Mouse (Mus musculus) liver, embryonic 13.5 days (tissue): ENCODE measurements around the gene Hmga1b. TPM values are rescaled to one million over a fixed set of nuclear protein-coding genes. Genes with fewer than 3 reads are reported as not detected.

Experiments used
- ATAC-seq: fragments of 200-750 bp; cut with Nextera tagmentation; 2 replicates; pipeline ENCODE4 v1.8.0; 2017; ENCODE audit warnings: low read depth, mild to moderate bottlenecking, moderate number of reproducible peaks, moderate library complexity
- DNase-seq: peaks from one replicate; pipeline ENCODE4 v3.0.0; 2022
- H3K27ac ChIP-seq: fragments of 300-500 bp; sonication (generic); 2 replicates; pipeline ENCODE4 v1.5.1; 2015; ENCODE audit warnings: moderate library complexity, mild to moderate bottlenecking, inconsistent platforms
- H3K27me3 ChIP-seq: fragments of 300-500 bp; sonication (generic); 2 replicates; pipeline ENCODE4 v1.6.1; 2015; ENCODE audit warnings: mild to moderate bottlenecking, inconsistent platforms
- H3K36me3 ChIP-seq: fragments of 300-500 bp; sonication (generic); 2 replicates; pipeline ENCODE4 v1.6.1; 2015; ENCODE audit warnings: mild to moderate bottlenecking, inconsistent platforms
- H3K4me1 ChIP-seq: fragments of 300-500 bp; sonication (generic); replicated peaks from 2 replicates; pipeline ENCODE4 v1.6.1; 2015; ENCODE audit warnings: inconsistent platforms
- H3K4me2 ChIP-seq: fragments of 300-500 bp; sonication (generic); 2 replicates; pipeline ENCODE4 v1.6.1; 2015; ENCODE audit warnings: inconsistent platforms, mild to moderate bottlenecking, moderate library complexity
- H3K4me3 ChIP-seq: fragments of 300-500 bp; sonication (generic); replicated peaks from 2 replicates; pipeline ENCODE4 v1.5.1; 2015; ENCODE audit warnings: mild to moderate bottlenecking, inconsistent platforms
- H3K9ac ChIP-seq: fragments of 300-500 bp; sonication (generic); 2 replicates; pipeline ENCODE4 v1.6.1; 2015; ENCODE audit warnings: mild to moderate bottlenecking, inconsistent platforms
- H3K9me3 ChIP-seq: fragments of 300-500 bp; sonication (generic); replicated peaks from 2 replicates; pipeline ENCODE4 v1.6.1; 2016; ENCODE audit warnings: inconsistent platforms
- WGBS: fragments of 180-500 bp; shearing (Covaris S2); methylation state at CpG from one replicate; pipeline ENCODE4 v1.1.7; 2015; ENCODE audit not compliant: insufficient replicate concordance; 5-methylcytosine and 5-hydroxymethylcytosine counted together
- polyA plus RNA-seq: library from polyadenylated mRNA; unstranded; fragments of >200 nt; fragmentation: Nextera tagmentation; extraction: Ambion mirVana; gene quantifications from 2 replicates; pipeline ENCODE4 v1.2.1, GENCODE M21; 2015

The Hmga1b gene
- polyA plus RNA-seq, 1 experiment from 2014 or later, result 4.9 TPM

GRCm38 (mm10) chr11:120789355-120789754 is 26.8 kb downstream of the Hmga1b start:
- Histone ChIP-seq H3K9ac (no peak overlapping the region), H3K4me2 (no peak overlapping the region), H3K4me3 (no peak overlapping the region), H3K27ac (no peak overlapping the region), H3K4me1 (peaks cover 25% of the 10 kb centered on the region), H3K36me3 (peaks cover 86% of the 10 kb centered on the region), H3K9me3 (no peaks in the 10 kb centered on the region), H3K27me3 (no peaks in the 10 kb centered on the region)
- DNase-seq (no peak), ATAC-seq (no peak)
- WGBS, result 78% methylated on average over 4 of the region's 4 CpGs

GRCm38 (mm10) chr11:120789810-120790209 is 27.2 kb downstream of the Hmga1b start:
- Histone ChIP-seq H3K27me3 (no peaks in the 10 kb centered on the region), H3K9ac (no peak overlapping the region), H3K4me2 (no peak overlapping the region), H3K27ac (0 out of 2 replicates have a peak overlapping the region, but pooled peaks have one; percentile 4), H3K4me1 (peaks cover 26% of the 10 kb centered on the region), H3K9me3 (no peaks in the 10 kb centered on the region), H3K36me3 (peaks cover 91% of the 10 kb centered on the region), H3K4me3 (no peak overlapping the region)
- no peak for DNase-seq
- no peak for ATAC-seq
- 81% methylated on average over 3 of the region's 3 CpGs for WGBS

- H3K27ac ChIP-seq, result no peak overlapping the region
- H3K4me1 ChIP-seq, result peaks cover 24% of the 10 kb centered on the region
- peaks cover 70% of the 10 kb centered on the region for H3K36me3 ChIP-seq
- H3K9me3 ChIP-seq, result no peaks in the 10 kb centered on the region
- H3K4me3 ChIP-seq, result no peak overlapping the region
- DNase-seq (no peak), ATAC-seq (no peak)
- no peak overlapping the region for H3K4me2 ChIP-seq
- H3K9ac ChIP-seq, result no peak overlapping the region
- no peaks in the 10 kb centered on the region for H3K27me3 ChIP-seq
- WGBS, result 89% methylated on average over 9 of the region's 9 CpGs
Measured at GRCm38 (mm10) chr11:120792652-120793051, 30.1 kb downstream of the Hmga1b start.

GRCm38 (mm10) chr11:120795756-120796613 is 33.4 kb downstream of the Hmga1b start, which contains the start of gene Dus1l:
Gene Dus1l (minus strand): TSS chr11:120796403.
- WGBS, result 2% methylated on average over 59 of the region's 59 CpGs
- Histone ChIP-seq H3K9ac (peak within 1 kb of the TSS; percentile 98), H3K4me3 (peak within 1 kb of the TSS; percentile 97), H3K27me3 (no peaks in the 10 kb centered on the region), H3K36me3 (peaks cover 39% of the 10 kb centered on the region), H3K4me1 (peaks cover 35% of the 10 kb centered on the region), H3K4me2 (peak within 1 kb of the TSS; percentile 92), H3K27ac (peak within 1 kb of the TSS; percentile 67), H3K9me3 (no peaks in the 10 kb centered on the region)
- DNase-seq (peak; percentile 94), ATAC-seq (peak; percentile 87)

- no peaks in the 10 kb centered on the region for H3K9me3 ChIP-seq
- H3K9ac ChIP-seq, result peak overlapping the region; percentile 98
- 28% methylated on average over 8 of the region's 8 CpGs for WGBS
- peak overlapping the region; percentile 92 for H3K4me2 ChIP-seq
- H3K4me3 ChIP-seq, result peak overlapping the region; percentile 97
- H3K27ac ChIP-seq, result peak overlapping the region; percentile 67
- peaks cover 35% of the 10 kb centered on the region for H3K4me1 ChIP-seq
- peaks cover 33% of the 10 kb centered on the region for H3K36me3 ChIP-seq
- no peaks in the 10 kb centered on the region for H3K27me3 ChIP-seq
- DNase-seq, result no peak
- ATAC-seq, result peak; percentile 19; the same call in 1 of the 2 replicates
Measured at GRCm38 (mm10) chr11:120796614-120796946, 34.0 kb downstream of the Hmga1b start.

- H3K36me3 ChIP-seq, result peaks cover 17% of the 10 kb centered on the region
- no peak overlapping the region for H3K27ac ChIP-seq
- H3K4me1 ChIP-seq, result peaks cover 35% of the 10 kb centered on the region
- ATAC-seq (no peak), DNase-seq (no peak)
- H3K27me3 ChIP-seq, result no peaks in the 10 kb centered on the region
- H3K9ac ChIP-seq, result no peak overlapping the region
- H3K4me3 ChIP-seq, result no peak overlapping the region
- H3K9me3 ChIP-seq, result no peaks in the 10 kb centered on the region
- no peak overlapping the region for H3K4me2 ChIP-seq
- WGBS, result 30% methylated on average over 3 of the region's 3 CpGs
Measured at GRCm38 (mm10) chr11:120798244-120798643, 35.6 kb downstream of the Hmga1b start.

- H3K36me3 ChIP-seq, result peaks cover 5% of the 10 kb centered on the region
- no peak for DNase-seq
- H3K9me3 ChIP-seq, result no peaks in the 10 kb centered on the region
- ATAC-seq, result no peak
- 43% methylated on average over 6 of the region's 6 CpGs for WGBS
- H3K4me3 ChIP-seq, result no peak overlapping the region
- H3K27me3 ChIP-seq, result no peaks in the 10 kb centered on the region
- H3K27ac ChIP-seq, result no peak overlapping the region
- no peak overlapping the region for H3K4me2 ChIP-seq
- H3K4me1 ChIP-seq, result peaks cover 32% of the 10 kb centered on the region
- H3K9ac ChIP-seq, result no peak overlapping the region
Measured at GRCm38 (mm10) chr11:120799316-120799890, 36.8 kb downstream of the Hmga1b start.

- no peak overlapping the region for H3K9ac ChIP-seq
- H3K4me3 ChIP-seq, result no peak overlapping the region
- no peak overlapping the region for H3K27ac ChIP-seq
- 12% methylated on average over 10 of the region's 10 CpGs for WGBS
- H3K4me2 ChIP-seq, result no peak overlapping the region
- peak; percentile 51 for ATAC-seq
- H3K27me3 ChIP-seq, result no peaks in the 10 kb centered on the region
- peaks cover 24% of the 10 kb centered on the region for H3K4me1 ChIP-seq
- no peaks in the 10 kb centered on the region for H3K36me3 ChIP-seq
- no peaks in the 10 kb centered on the region for H3K9me3 ChIP-seq
- peak; percentile 71 for DNase-seq
Measured at GRCm38 (mm10) chr11:120800061-120800904, 37.7 kb downstream of the Hmga1b start.

- WGBS, result 70% methylated on average over 7 of the region's 7 CpGs
Measured at GRCm38 (mm10) chr11:120804274-120804673, 41.7 kb downstream of the Hmga1b start.

GRCm38 (mm10) chr11:120804769-120805168 is 42.2 kb downstream of the Hmga1b start:
- no peak for DNase-seq
- H3K27ac ChIP-seq, result no peak overlapping the region
- WGBS, result 75% methylated on average over 4 of the region's 4 CpGs

More at GRCm38 (mm10) chr11:120804274-120804673, 41.7 kb downstream of the Hmga1b start:
- no peak for ATAC-seq
- no peaks in the 10 kb centered on the region for H3K27me3 ChIP-seq
- H3K9ac ChIP-seq, result no peak overlapping the region
- no peaks in the 10 kb centered on the region for H3K9me3 ChIP-seq
- no peak for DNase-seq
- H3K4me3 ChIP-seq, result no peak overlapping the region
- no peak overlapping the region for H3K27ac ChIP-seq
- H3K4me1 ChIP-seq, result peaks cover 17% of the 10 kb centered on the region
- peaks cover 36% of the 10 kb centered on the region for H3K36me3 ChIP-seq
- no peak overlapping the region for H3K4me2 ChIP-seq

More at GRCm38 (mm10) chr11:120804769-120805168, 42.2 kb downstream of the Hmga1b start:
- peaks cover 41% of the 10 kb centered on the region for H3K36me3 ChIP-seq
- no peaks in the 10 kb centered on the region for H3K27me3 ChIP-seq
- ATAC-seq, result no peak
- H3K9ac ChIP-seq, result no peak overlapping the region
- no peak overlapping the region for H3K4me2 ChIP-seq
- no peak overlapping the region for H3K4me3 ChIP-seq
- H3K9me3 ChIP-seq, result no peaks in the 10 kb centered on the region
- H3K4me1 ChIP-seq, result peaks cover 14% of the 10 kb centered on the region
